Mouse (Mus musculus): ENCODE measurements around the gene Sez6l.

Sez6l gene

GRCm38 (mm10) chr5:112576993-112577670, at the start of gene Sez6l:
Gene Sez6l (minus strand): TSS chr5:112577185.
- no peak for DNase-seq

GRCm38 (mm10) chr5:112625555-112626160, 48.7 kb upstream of the Sez6l start:
- no peak for DNase-seq

GRCm38 (mm10) chr5:112622946-112623345, 46.0 kb upstream of the Sez6l start:
- no peak for DNase-seq

- no peak for DNase-seq
These were observed 43.3 kb upstream of the Sez6l start for GRCm38 (mm10) chr5:112620256-112620655.

GRCm38 (mm10) chr5:112619344-112619743, 42.4 kb upstream of the Sez6l start:
- DNase-seq = no peak

- no peak for DNase-seq
These were observed 40.7 kb upstream of the Sez6l start for GRCm38 (mm10) chr5:112617602-112618247.

- DNase-seq = no peak
These were observed 39.1 kb upstream of the Sez6l start for GRCm38 (mm10) chr5:112615946-112616617.

- peak; percentile 20 for DNase-seq
These were observed 31.0 kb upstream of the Sez6l start for GRCm38 (mm10) chr5:112607867-112608516.

GRCm38 (mm10) chr5:112607119-112607518, 30.1 kb upstream of the Sez6l start:
- DNase-seq = no peak

- no peak for DNase-seq
These were observed 28.4 kb upstream of the Sez6l start for GRCm38 (mm10) chr5:112605371-112605770.

- DNase-seq = no peak
These were observed 27.3 kb upstream of the Sez6l start for GRCm38 (mm10) chr5:112604251-112604650.

GRCm38 (mm10) chr5:112603594-112603993, 26.6 kb upstream of the Sez6l start:
- no peak for DNase-seq

GRCm38 (mm10) chr5:112600309-112600939, 23.4 kb upstream of the Sez6l start:
- no peak for DNase-seq

- DNase-seq = no peak
These were observed 22.7 kb upstream of the Sez6l start for GRCm38 (mm10) chr5:112599538-112600308.

- peak; percentile 89 for DNase-seq
These were observed 20.9 kb upstream of the Sez6l start for GRCm38 (mm10) chr5:112597876-112598275.

GRCm38 (mm10) chr5:112597307-112597706, 20.3 kb upstream of the Sez6l start:
- no peak for DNase-seq

GRCm38 (mm10) chr5:112596729-112597128, 19.7 kb upstream of the Sez6l start:
- no peak for DNase-seq

- no peak for DNase-seq
These were observed 19.0 kb upstream of the Sez6l start for GRCm38 (mm10) chr5:112595701-112596632.

GRCm38 (mm10) chr5:112591706-112592105, 14.7 kb upstream of the Sez6l start:
- no peak for DNase-seq

GRCm38 (mm10) chr5:112586071-112586470, 9.1 kb upstream of the Sez6l start:
- no peak for DNase-seq
